Mouse (Mus musculus) kidney, adult 8-10 months (tissue): Measurements from ENCODE around the gene Plekhn1.

ENCODE experiments used
- DNase-seq, 2 experiments: peaks; one replicate each; pipeline ENCODE4 v3.0.0; 2022

The Plekhn1 gene

GRCm38 (mm10) chr4:156184291-156184954 is 50.2 kb downstream of the Plekhn1 start:
- no peak for DNase-seq

GRCm38 (mm10) chr4:156183747-156184146 is 50.9 kb downstream of the Plekhn1 start:
- DNase-seq: no peak

- DNase-seq: no peak
Measured at GRCm38 (mm10) chr4:156177630-156178029, 57.0 kb downstream of the Plekhn1 start.

- no peak for DNase-seq
Measured at GRCm38 (mm10) chr4:156171828-156172227, 62.8 kb downstream of the Plekhn1 start.
